Mouse (Mus musculus) stomach, embryonic 14.5 days (tissue): ENCODE measurements around the gene Elfn2. TPM values are rescaled to one million over a fixed set of nuclear protein-coding genes. Genes with fewer than 3 reads are reported as not detected.

Source experiments
- ATAC-seq: fragments of 200-750 bp; cut with Nextera tagmentation; 2 replicates; pipeline ENCODE4 v1.8.0; 2017; ENCODE audit warnings: low read depth, moderate TSS enrichment; ENCODE audit not compliant: insufficient number of reproducible peaks, insufficient read depth, low FRiP score
- H3K27ac ChIP-seq: fragments of 300-500 bp; sonication (generic); 2 replicates; pipeline ENCODE4 v1.5.1; 2014; ENCODE audit warnings: mild to moderate bottlenecking, low read length, moderate library complexity, mixed read lengths
- H3K27me3 ChIP-seq: fragments of 300-500 bp; sonication (generic); 2 replicates; pipeline ENCODE4 v1.6.1; 2014; ENCODE audit warnings: low read length, control low read depth, mixed read lengths; ENCODE audit not compliant: control insufficient read depth, insufficient read depth
- H3K36me3 ChIP-seq: fragments of 300-500 bp; sonication (generic); 2 replicates; pipeline ENCODE4 v1.6.1; 2014; ENCODE audit warnings: mild to moderate bottlenecking, control low read depth, low read length, moderate library complexity, mixed read lengths; ENCODE audit not compliant: control insufficient read depth, insufficient read depth
- H3K4me1 ChIP-seq: fragments of 300-500 bp; sonication (generic); 2 replicates; pipeline ENCODE4 v1.6.1; 2014; ENCODE audit warnings: low read length, control low read depth, mixed read lengths; ENCODE audit not compliant: control insufficient read depth, insufficient read depth
- H3K4me2 ChIP-seq: fragments of 300-500 bp; sonication (generic); replicated peaks from 2 replicates; pipeline ENCODE4 v1.6.1; 2014; ENCODE audit warnings: low read depth, low read length, control low read depth
- H3K4me3 ChIP-seq: fragments of 300-500 bp; sonication (generic); 2 replicates; pipeline ENCODE4 v1.5.1; 2014; ENCODE audit warnings: low read depth, low read length, control low read depth
- H3K9ac ChIP-seq: fragments of 300-500 bp; sonication (generic); replicated peaks from 2 replicates; pipeline ENCODE4 v1.6.1; 2014; ENCODE audit warnings: low read depth, mild to moderate bottlenecking, control low read depth, low read length, moderate library complexity, mixed read lengths
- H3K9me3 ChIP-seq: fragments of 300-500 bp; sonication (generic); 2 replicates; pipeline ENCODE4 v1.6.1; 2016; ENCODE audit warnings: low read depth, low read length, control low read depth; ENCODE audit not compliant: control insufficient read depth
- WGBS: fragments of 180-500 bp; shearing (Covaris S2); extraction: QIAGEN DNeasy Blood & Tissue Kit; methylation state at CpG from one replicate; pipeline ENCODE4 v1.1.7; 2014; 5-methylcytosine and 5-hydroxymethylcytosine counted together
- polyA plus RNA-seq: library from polyadenylated mRNA; unstranded; fragments of >200 nt; fragmentation: Nextera tagmentation; extraction: Ambion mirVana; gene quantifications from 2 replicates; pipeline ENCODE4 v1.2.1, GENCODE M21; 2014

Elfn2 gene
- polyA plus RNA-seq, 1 experiment from 2014 or later: not detected

- Histone ChIP-seq H3K9ac (no peak overlapping the region), H3K27me3 (no peaks in the 10 kb centered on the region), H3K4me3 (no peak overlapping the region), H3K36me3 (no peaks in the 10 kb centered on the region), H3K4me2 (no peak overlapping the region), H3K4me1 (no peaks in the 10 kb centered on the region), H3K27ac (no peak overlapping the region), H3K9me3 (no peaks in the 10 kb centered on the region)
- ATAC-seq: no peak
Observed at GRCm38 (mm10) chr15:78752991-78753390, 34.4 kb upstream of the Elfn2 start.

GRCm38 (mm10) chr15:78750608-78751350 is 32.2 kb upstream of the Elfn2 start:
- H3K9ac ChIP-seq: no peak overlapping the region
- H3K4me3 ChIP-seq: no peak overlapping the region
- no peaks in the 10 kb centered on the region for H3K4me1 ChIP-seq
- no peaks in the 10 kb centered on the region for H3K9me3 ChIP-seq
- H3K4me2 ChIP-seq: no peak overlapping the region
- ATAC-seq: no peak
- H3K27me3 ChIP-seq: no peaks in the 10 kb centered on the region
- 56% methylated on average over 6 of the region's 6 CpGs for WGBS
- no peaks in the 10 kb centered on the region for H3K36me3 ChIP-seq
- no peak overlapping the region for H3K27ac ChIP-seq

- H3K9ac ChIP-seq: no peak overlapping the region
- no peak overlapping the region for H3K27ac ChIP-seq
- H3K27me3 ChIP-seq: no peaks in the 10 kb centered on the region
- no peak overlapping the region for H3K4me3 ChIP-seq
- no peak for ATAC-seq
- H3K9me3 ChIP-seq: no peaks in the 10 kb centered on the region
- no peaks in the 10 kb centered on the region for H3K36me3 ChIP-seq
- H3K4me2 ChIP-seq: no peak overlapping the region
- no peaks in the 10 kb centered on the region for H3K4me1 ChIP-seq
- 36% methylated on average over 5 of the region's 5 CpGs for WGBS
Observed at GRCm38 (mm10) chr15:78749855-78750254, 31.3 kb upstream of the Elfn2 start.

- H3K27ac ChIP-seq: no peak overlapping the region
- no peaks in the 10 kb centered on the region for H3K36me3 ChIP-seq
- no peaks in the 10 kb centered on the region for H3K9me3 ChIP-seq
- 4% methylated on average over 5 of the region's 5 CpGs for WGBS
- H3K4me1 ChIP-seq: no peaks in the 10 kb centered on the region
- no peak overlapping the region for H3K4me3 ChIP-seq
- no peaks in the 10 kb centered on the region for H3K27me3 ChIP-seq
- no peak overlapping the region for H3K4me2 ChIP-seq
- no peak overlapping the region for H3K9ac ChIP-seq
- ATAC-seq: no peak
Observed at GRCm38 (mm10) chr15:78744206-78744605, 25.6 kb upstream of the Elfn2 start.

GRCm38 (mm10) chr15:78742831-78743230 is 24.3 kb upstream of the Elfn2 start:
- H3K9me3 ChIP-seq: no peaks in the 10 kb centered on the region
- no peak for ATAC-seq
- H3K36me3 ChIP-seq: no peaks in the 10 kb centered on the region
- no peak overlapping the region for H3K4me2 ChIP-seq
- H3K9ac ChIP-seq: no peak overlapping the region
- H3K4me3 ChIP-seq: no peak overlapping the region
- no peaks in the 10 kb centered on the region for H3K27me3 ChIP-seq
- WGBS: 94% methylated on average over 10 of the region's 10 CpGs
- no peaks in the 10 kb centered on the region for H3K4me1 ChIP-seq
- H3K27ac ChIP-seq: no peak overlapping the region

GRCm38 (mm10) chr15:78740662-78741061 is 22.1 kb upstream of the Elfn2 start:
- Histone ChIP-seq H3K27ac (no peak overlapping the region), H3K9ac (no peak overlapping the region), H3K9me3 (no peaks in the 10 kb centered on the region), H3K36me3 (no peaks in the 10 kb centered on the region), H3K4me2 (no peak overlapping the region), H3K4me1 (0 out of 2 replicates have a peak, but pooled peaks cover 3% of the 10 kb centered on the region), H3K27me3 (no peaks in the 10 kb centered on the region), H3K4me3 (no peak overlapping the region)
- no peak for ATAC-seq
- WGBS: 52% methylated on average over 12 of the region's 12 CpGs

- 42% methylated on average over 6 of the region's 6 CpGs for WGBS
- Histone ChIP-seq H3K4me2 (no peak overlapping the region), H3K27me3 (no peaks in the 10 kb centered on the region), H3K36me3 (no peaks in the 10 kb centered on the region), H3K9me3 (no peaks in the 10 kb centered on the region), H3K27ac (no peak overlapping the region), H3K4me1 (0 out of 2 replicates have a peak, but pooled peaks cover 7% of the 10 kb centered on the region), H3K9ac (no peak overlapping the region), H3K4me3 (no peak overlapping the region)
- ATAC-seq: no peak
Observed at GRCm38 (mm10) chr15:78737146-78737545, 18.6 kb upstream of the Elfn2 start.

- WGBS: 17% methylated on average over 7 of the region's 7 CpGs
- Histone ChIP-seq H3K27ac (no peak overlapping the region), H3K4me1 (0 out of 2 replicates have a peak, but pooled peaks cover 7% of the 10 kb centered on the region), H3K9ac (no peak overlapping the region), H3K4me3 (no peak overlapping the region), H3K36me3 (no peaks in the 10 kb centered on the region), H3K9me3 (no peaks in the 10 kb centered on the region), H3K4me2 (no peak overlapping the region), H3K27me3 (no peaks in the 10 kb centered on the region)
- 0 out of 2 replicates have a peak, but pooled peaks have one; percentile 21 for ATAC-seq
Observed at GRCm38 (mm10) chr15:78736681-78737100, 18.1 kb upstream of the Elfn2 start.

GRCm38 (mm10) chr15:78736181-78736579 is 17.6 kb upstream of the Elfn2 start:
- Histone ChIP-seq H3K4me1 (0 out of 2 replicates have a peak, but pooled peaks cover 7% of the 10 kb centered on the region), H3K36me3 (no peaks in the 10 kb centered on the region), H3K27ac (no peak overlapping the region), H3K9ac (no peak overlapping the region), H3K27me3 (no peaks in the 10 kb centered on the region), H3K9me3 (no peaks in the 10 kb centered on the region), H3K4me2 (no peak overlapping the region), H3K4me3 (no peak overlapping the region)
- ATAC-seq: no peak
- 48% methylated on average over 3 of the region's 3 CpGs for WGBS
